Mouse (Mus musculus): ENCODE results near the gene Spata20. TPM values are rescaled to one million over a fixed set of nuclear protein-coding genes. Genes with fewer than 3 reads are reported as not detected.

Spata20 gene
- polyA plus RNA-seq, 1 experiment from 2014 or later: 0.28 TPM

DNA sequence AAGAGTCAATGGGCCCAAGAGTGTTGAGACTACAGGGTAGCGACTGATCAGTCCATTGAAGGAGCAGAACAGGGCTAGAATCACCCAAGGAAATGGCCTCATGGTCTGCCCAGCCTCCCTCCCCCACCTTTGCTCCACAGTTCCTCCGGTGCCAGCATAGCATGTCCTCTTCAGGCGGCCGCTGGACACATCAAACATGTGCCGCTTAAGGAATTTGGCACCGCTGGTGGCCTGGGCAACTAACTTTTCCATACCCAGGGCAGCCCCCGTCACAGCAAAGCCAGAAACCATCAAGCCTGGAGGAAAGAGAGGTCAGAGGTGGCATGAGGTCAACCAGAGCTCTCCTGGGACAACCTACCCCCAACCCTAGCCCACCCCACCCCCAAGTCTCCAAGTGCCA is 4.0 kb downstream of the Spata20 start:
- H3K27me3 ChIP-seq: peaks cover 42% of the 10 kb centered on the region
- ATAC-seq (replicated peaks; ENCODE audit: insufficient number of reproducible peaks, insufficient read depth, low FRiP score, low read depth): no peak
- no peak overlapping the region for H3K4me3 ChIP-seq
- no peaks in the 10 kb centered on the region for H3K36me3 ChIP-seq
- no peak overlapping the region for H3K27ac ChIP-seq
- H3K9ac ChIP-seq: no peak overlapping the region
- WGBS: 87% methylated on average over 7 of the region's 7 CpGs
- H3K4me2 ChIP-seq: no peak overlapping the region
- H3K9me3 ChIP-seq (replicated peaks): no peaks in the 10 kb centered on the region
- peaks cover 5% of the 10 kb centered on the region for H3K4me1 ChIP-seq (replicated peaks)

GRCm38 (mm10) chr11:94480382-94480781 is 5.6 kb downstream of the Spata20 start:
- Histone ChIP-seq H3K27me3 (peaks cover 45% of the 10 kb centered on the region), H3K9me3 (replicated peaks) (no peaks in the 10 kb centered on the region), H3K36me3 (no peaks in the 10 kb centered on the region), H3K27ac (no peak overlapping the region), H3K4me3 (no peak overlapping the region), H3K9ac (no peak overlapping the region), H3K4me2 (no peak overlapping the region), H3K4me1 (replicated peaks) (peaks cover 7% of the 10 kb centered on the region)
- 81% methylated on average over 9 of the region's 9 CpGs for WGBS
- ATAC-seq (replicated peaks; ENCODE audit: insufficient number of reproducible peaks, insufficient read depth, low FRiP score, low read depth): no peak

DNA sequence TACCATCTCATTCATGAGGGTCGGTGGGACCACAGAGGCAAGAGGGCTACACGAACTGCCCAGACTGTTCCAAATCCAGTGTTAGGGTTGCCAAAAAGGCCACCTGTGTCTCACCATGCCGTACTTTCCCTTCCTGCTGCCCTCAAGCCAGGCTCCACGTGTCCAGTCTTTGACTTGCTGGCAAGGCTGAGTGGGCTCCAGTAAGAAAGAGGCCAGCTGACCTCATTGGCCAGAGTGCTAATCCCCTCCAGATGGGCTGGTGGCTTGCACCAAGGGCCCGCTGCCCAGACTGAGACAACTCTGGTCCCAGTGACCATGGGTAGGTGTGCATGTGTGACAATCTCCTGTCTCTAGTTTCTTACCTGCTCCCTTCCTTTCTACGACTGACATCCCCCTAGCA is 8.3 kb downstream of the Spata20 start:
- H3K27me3 ChIP-seq: peaks cover 62% of the 10 kb centered on the region

GRCm38 (mm10) chr11:94475722-94476121 is 10.3 kb downstream of the Spata20 start:
- Histone ChIP-seq H3K9ac (no peak overlapping the region), H3K27ac (no peak overlapping the region), H3K9me3 (replicated peaks) (no peaks in the 10 kb centered on the region), H3K4me3 (no peak overlapping the region), H3K27me3 (peaks cover 79% of the 10 kb centered on the region), H3K4me1 (replicated peaks) (peaks cover 41% of the 10 kb centered on the region), H3K36me3 (no peaks in the 10 kb centered on the region), H3K4me2 (no peak overlapping the region)
- no peak for ATAC-seq (replicated peaks; ENCODE audit: insufficient number of reproducible peaks, insufficient read depth, low FRiP score, low read depth)
- WGBS: 22% methylated on average over 11 of the region's 11 CpGs

More for the DNA sequence above, 8.3 kb downstream of the Spata20 start:
- H3K4me1 ChIP-seq (replicated peaks): peaks cover 29% of the 10 kb centered on the region
- no peak overlapping the region for H3K4me2 ChIP-seq
- H3K36me3 ChIP-seq: no peaks in the 10 kb centered on the region
- WGBS: 66% methylated on average over 6 of the region's 6 CpGs
- no peak for ATAC-seq (replicated peaks; ENCODE audit: insufficient number of reproducible peaks, insufficient read depth, low FRiP score, low read depth)
- no peak overlapping the region for H3K4me3 ChIP-seq
- H3K9ac ChIP-seq: no peak overlapping the region
- no peak overlapping the region for H3K27ac ChIP-seq
- H3K9me3 ChIP-seq (replicated peaks): no peaks in the 10 kb centered on the region

DNA sequence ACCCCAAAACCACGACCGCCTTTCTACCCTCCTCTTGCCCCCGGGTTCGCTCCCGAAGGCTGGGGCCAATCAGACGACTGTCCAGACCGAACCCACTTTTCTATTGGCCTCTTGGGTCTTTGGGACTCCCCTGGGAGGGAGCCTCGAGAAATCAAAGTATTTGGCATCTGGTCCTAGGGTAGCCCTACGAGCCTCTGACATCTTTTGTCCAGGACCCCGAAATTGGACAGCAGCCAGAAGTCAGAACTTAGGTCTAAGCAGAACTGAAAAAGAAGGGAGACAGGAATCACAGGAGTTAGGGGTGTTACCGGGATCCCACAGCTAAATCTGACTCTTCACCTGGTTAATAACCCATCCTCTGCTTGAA is 11.5 kb downstream of the Spata20 start:
- Histone ChIP-seq H3K9me3 (replicated peaks) (no peaks in the 10 kb centered on the region), H3K4me2 (peak overlapping the region; percentile 92), H3K4me3 (peak overlapping the region; percentile 58), H3K27me3 (peaks cover 79% of the 10 kb centered on the region), H3K4me1 (replicated peaks) (peaks cover 48% of the 10 kb centered on the region), H3K27ac (no peak overlapping the region), H3K9ac (peak overlapping the region; percentile 62), H3K36me3 (no peaks in the 10 kb centered on the region)
- WGBS: 0% methylated on average over 11 of the region's 11 CpGs
- no peak for ATAC-seq (replicated peaks; ENCODE audit: insufficient number of reproducible peaks, insufficient read depth, low FRiP score, low read depth)

- Histone ChIP-seq H3K4me3 (peak within 1 kb of the TSS; percentile 58), H3K9me3 (replicated peaks) (no peaks in the 10 kb centered on the region), H3K27ac (peak within 1 kb of the TSS; percentile 61), H3K4me2 (peak within 1 kb of the TSS; percentile 92), H3K9ac (peak within 1 kb of the TSS; percentile 62), H3K4me1 (replicated peaks) (peaks cover 54% of the 10 kb centered on the region), H3K36me3 (no peaks in the 10 kb centered on the region), H3K27me3 (peaks cover 74% of the 10 kb centered on the region)
- 1% methylated on average over 43 of the region's 71 CpGs for WGBS
- ATAC-seq (replicated peaks; ENCODE audit: insufficient number of reproducible peaks, insufficient read depth, low FRiP score, low read depth): peak; percentile 88
Observed at GRCm38 (mm10) chr11:94473707-94474543, 12.1 kb downstream of the Spata20 start, which contains the start of gene Cacna1g. TSS of gene Cacna1g (minus strand) at chr11:94474198.

DNA sequence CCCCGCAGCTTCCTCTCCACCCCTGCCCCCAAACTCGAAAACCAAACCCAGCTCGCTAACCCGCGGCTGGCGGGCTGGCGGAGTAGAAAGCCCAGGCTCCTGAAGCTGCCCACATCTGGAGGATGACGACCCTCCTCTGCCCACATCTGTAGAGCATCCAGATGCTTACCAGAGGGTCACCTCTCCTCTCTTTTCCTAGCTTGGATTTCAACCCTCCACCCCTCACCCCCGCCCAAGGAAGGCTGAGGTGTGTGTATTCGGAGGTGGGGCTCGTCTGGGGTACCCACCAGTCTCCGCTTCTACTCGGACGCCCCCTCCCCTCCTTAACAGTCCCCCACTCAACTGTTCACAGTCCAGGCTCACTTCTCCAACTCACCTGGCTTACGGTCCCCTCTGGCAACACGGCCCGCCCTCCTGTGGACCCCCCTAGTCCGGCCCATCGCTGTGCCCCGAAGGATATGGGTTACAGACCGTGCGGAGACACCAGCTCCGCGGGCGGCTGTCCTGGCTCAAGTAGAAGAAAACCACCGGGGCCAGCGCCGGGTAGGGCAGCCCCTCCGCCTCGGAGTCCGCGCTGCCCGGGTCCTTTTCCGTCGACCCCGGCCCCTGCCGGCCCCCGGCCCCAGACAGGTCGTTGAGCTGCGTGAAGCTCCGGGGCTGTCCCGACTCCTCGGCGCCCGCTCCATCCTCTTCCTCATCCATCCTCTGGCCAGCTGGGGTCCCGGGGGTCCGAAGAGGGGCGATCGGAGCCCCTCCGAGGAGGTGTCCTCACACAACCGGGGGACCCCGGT is 12.9 kb downstream of the Spata20 start:
- no peak for ATAC-seq (replicated peaks; ENCODE audit: insufficient number of reproducible peaks, insufficient read depth, low FRiP score, low read depth)
- Histone ChIP-seq H3K36me3 (no peaks in the 10 kb centered on the region), H3K4me2 (peak overlapping the region; percentile 92), H3K27ac (peak overlapping the region; percentile 61), H3K9ac (peak overlapping the region; percentile 62), H3K27me3 (peaks cover 66% of the 10 kb centered on the region), H3K4me3 (peak overlapping the region; percentile 58), H3K9me3 (replicated peaks) (no peaks in the 10 kb centered on the region), H3K4me1 (replicated peaks) (peaks cover 62% of the 10 kb centered on the region)
- WGBS: under 1% methylated on average over 52 of the region's 52 CpGs

GRCm38 (mm10) chr11:94472585-94472915 is 13.4 kb downstream of the Spata20 start:
- Histone ChIP-seq H3K4me3 (peak overlapping the region; percentile 58), H3K9me3 (replicated peaks) (no peaks in the 10 kb centered on the region), H3K4me1 (replicated peaks) (peaks cover 67% of the 10 kb centered on the region), H3K27ac (no peak overlapping the region), H3K36me3 (no peaks in the 10 kb centered on the region), H3K4me2 (peak overlapping the region; percentile 92), H3K27me3 (peaks cover 61% of the 10 kb centered on the region), H3K9ac (peak overlapping the region; percentile 62)
- WGBS: under 1% methylated on average over 15 of the region's 15 CpGs
- no peak for ATAC-seq (replicated peaks; ENCODE audit: insufficient number of reproducible peaks, insufficient read depth, low FRiP score, low read depth)

DNA sequence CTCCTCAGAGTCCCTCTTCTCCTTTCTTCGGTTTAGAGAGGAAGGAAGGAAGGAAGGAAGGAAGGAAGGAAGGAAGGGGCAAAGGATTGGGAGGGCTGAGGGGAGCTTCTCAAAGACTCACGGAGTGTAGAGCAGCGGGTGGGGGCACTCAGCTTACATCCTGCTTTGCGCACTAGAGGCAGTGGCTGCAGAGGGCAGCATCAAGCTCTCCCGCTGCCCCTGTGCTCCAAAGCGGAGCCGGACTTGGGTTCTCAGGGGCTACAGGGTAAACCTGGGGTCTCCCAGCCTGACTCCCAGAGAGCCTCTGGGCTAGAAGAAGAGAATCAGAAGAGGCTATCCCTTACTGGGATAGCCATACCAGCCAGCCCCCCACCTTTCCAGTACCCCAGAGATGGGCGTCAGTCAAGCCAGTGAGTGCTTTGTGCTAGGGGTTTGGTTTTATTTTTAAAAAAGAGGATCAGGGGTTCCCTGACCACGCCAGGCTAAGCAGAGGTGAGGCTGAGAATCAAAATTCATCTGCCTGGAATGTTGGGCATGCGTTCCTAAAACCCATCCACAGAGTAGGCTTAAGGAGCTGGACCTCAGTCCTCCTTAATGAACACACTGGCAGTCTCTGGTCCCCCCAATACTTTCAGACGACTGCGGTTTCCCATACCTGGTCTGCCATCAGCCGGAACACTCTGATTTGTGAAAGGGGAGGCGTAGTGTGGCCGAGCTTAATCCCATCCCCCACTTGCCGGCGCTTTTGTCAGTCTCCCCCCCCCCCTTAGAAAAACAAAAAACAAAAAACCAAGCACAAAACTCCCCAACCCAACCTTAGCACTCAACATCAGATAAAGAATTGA is 14.0 kb downstream of the Spata20 start:
- Histone ChIP-seq H3K27me3 (peaks cover 55% of the 10 kb centered on the region), H3K9me3 (replicated peaks) (no peaks in the 10 kb centered on the region), H3K4me1 (replicated peaks) (peaks cover 71% of the 10 kb centered on the region), H3K36me3 (no peaks in the 10 kb centered on the region), H3K4me3 (peak overlapping the region; percentile 58), H3K27ac (no peak overlapping the region), H3K9ac (peak overlapping the region; percentile 62), H3K4me2 (peak overlapping the region; percentile 92)
- WGBS: 9% methylated on average over 17 of the region's 17 CpGs
- no peak for ATAC-seq (replicated peaks; ENCODE audit: insufficient number of reproducible peaks, insufficient read depth, low FRiP score, low read depth)

DNA sequence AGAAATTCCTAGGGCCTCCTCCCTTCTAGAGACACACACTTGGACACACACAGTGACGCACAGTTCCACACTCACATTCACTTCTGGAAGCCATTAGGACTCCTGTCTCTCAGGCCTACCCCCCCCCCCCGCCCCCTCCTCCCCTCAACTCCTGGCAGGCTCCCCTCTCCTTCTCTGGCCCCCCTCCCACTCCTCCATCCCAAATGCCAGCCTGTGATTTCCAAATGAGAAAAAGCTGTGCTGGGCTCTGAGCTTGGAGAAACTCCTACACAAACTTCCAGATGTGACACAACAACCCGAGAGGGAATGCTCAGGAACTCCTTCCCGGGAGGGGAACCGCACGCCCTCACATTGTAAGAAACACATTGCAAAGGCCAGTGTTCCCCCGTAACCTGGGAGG is 15.6 kb downstream of the Spata20 start:
- peaks cover 40% of the 10 kb centered on the region for H3K27me3 ChIP-seq
- ATAC-seq (replicated peaks; ENCODE audit: insufficient number of reproducible peaks, insufficient read depth, low FRiP score, low read depth): no peak
- H3K27ac ChIP-seq: no peak overlapping the region
- H3K4me1 ChIP-seq (replicated peaks): peaks cover 65% of the 10 kb centered on the region
- H3K4me3 ChIP-seq: no peak overlapping the region
- H3K9ac ChIP-seq: no peak overlapping the region
- no peak overlapping the region for H3K4me2 ChIP-seq
- 46% methylated on average over 6 of the region's 7 CpGs for WGBS
- H3K36me3 ChIP-seq: no peaks in the 10 kb centered on the region
- no peaks in the 10 kb centered on the region for H3K9me3 ChIP-seq (replicated peaks)
